Mouse (Mus musculus): ENCODE data around the gene Acvrl1. TPM values are rescaled to one million over a fixed set of nuclear protein-coding genes. Genes with fewer than 3 reads are reported as not detected.

Gene Acvrl1
- polyA plus RNA-seq, 1 experiment from 2014 or later: 6.7 TPM

- no peak overlapping the region for H3K9ac ChIP-seq (replicated peaks)
- H3K4me2 ChIP-seq (replicated peaks): no peak overlapping the region
- no peak for ATAC-seq (replicated peaks)
- 44% methylated on average over 5 of the region's 5 CpGs for WGBS
- H3K27me3 ChIP-seq: no peaks in the 10 kb centered on the region
- H3K9me3 ChIP-seq: no peaks in the 10 kb centered on the region
- peaks cover 50% of the 10 kb centered on the region for H3K4me1 ChIP-seq
- H3K27ac ChIP-seq (replicated peaks): peak overlapping the region; percentile 75
- no peaks in the 10 kb centered on the region for H3K36me3 ChIP-seq
- H3K4me3 ChIP-seq: no peak overlapping the region
Observed at GRCm38 (mm10) chr15:101164291-101164690, 36.0 kb downstream of the Acvrl1 start.

- H3K9me3 ChIP-seq: no peaks in the 10 kb centered on the region
- no peak overlapping the region for H3K27ac ChIP-seq (replicated peaks)
- no peaks in the 10 kb centered on the region for H3K36me3 ChIP-seq
- 63% methylated on average over 16 of the region's 16 CpGs for WGBS
- peaks cover 37% of the 10 kb centered on the region for H3K4me1 ChIP-seq
- H3K4me3 ChIP-seq: no peak overlapping the region
- ATAC-seq (replicated peaks): no peak
- no peak overlapping the region for H3K9ac ChIP-seq (replicated peaks)
- no peak overlapping the region for H3K4me2 ChIP-seq (replicated peaks)
- H3K27me3 ChIP-seq: no peaks in the 10 kb centered on the region
Observed at GRCm38 (mm10) chr15:101165658-101166437, 37.5 kb downstream of the Acvrl1 start.

- Histone ChIP-seq H3K4me3 (no peak overlapping the region), H3K27ac (replicated peaks) (no peak overlapping the region), H3K9ac (replicated peaks) (no peak overlapping the region), H3K27me3 (no peaks in the 10 kb centered on the region), H3K4me1 (peaks cover 20% of the 10 kb centered on the region), H3K36me3 (no peaks in the 10 kb centered on the region), H3K9me3 (no peaks in the 10 kb centered on the region), H3K4me2 (replicated peaks) (no peak overlapping the region)
- 66% methylated on average over 11 of the region's 11 CpGs for WGBS
- no peak for ATAC-seq (replicated peaks)
Observed at GRCm38 (mm10) chr15:101167553-101167952, 39.2 kb downstream of the Acvrl1 start.

GRCm38 (mm10) chr15:101169910-101170309 is 41.6 kb downstream of the Acvrl1 start:
- H3K27me3 ChIP-seq: no peaks in the 10 kb centered on the region
- H3K4me3 ChIP-seq: no peak overlapping the region
- no peak overlapping the region for H3K9ac ChIP-seq (replicated peaks)
- no peak overlapping the region for H3K27ac ChIP-seq (replicated peaks)
- no peak for ATAC-seq (replicated peaks)
- peaks cover 4% of the 10 kb centered on the region for H3K4me1 ChIP-seq
- 89% methylated on average over 5 of the region's 5 CpGs for WGBS
- H3K4me2 ChIP-seq (replicated peaks): no peak overlapping the region
- no peaks in the 10 kb centered on the region for H3K36me3 ChIP-seq
- H3K9me3 ChIP-seq: no peaks in the 10 kb centered on the region

GRCm38 (mm10) chr15:101170413-101170980 is 42.2 kb downstream of the Acvrl1 start:
- WGBS: 82% methylated on average over 10 of the region's 10 CpGs
- ATAC-seq (replicated peaks): no peak
- Histone ChIP-seq H3K9ac (replicated peaks) (no peak overlapping the region), H3K27ac (replicated peaks) (no peak overlapping the region), H3K36me3 (no peaks in the 10 kb centered on the region), H3K4me1 (peaks cover 10% of the 10 kb centered on the region), H3K9me3 (no peaks in the 10 kb centered on the region), H3K27me3 (no peaks in the 10 kb centered on the region), H3K4me3 (no peak overlapping the region), H3K4me2 (replicated peaks) (no peak overlapping the region)

GRCm38 (mm10) chr15:101171272-101171671 is 43.0 kb downstream of the Acvrl1 start:
- no peak overlapping the region for H3K9ac ChIP-seq (replicated peaks)
- no peak for ATAC-seq (replicated peaks)
- H3K36me3 ChIP-seq: no peaks in the 10 kb centered on the region
- H3K4me2 ChIP-seq (replicated peaks): no peak overlapping the region
- H3K27ac ChIP-seq (replicated peaks): no peak overlapping the region
- peaks cover 18% of the 10 kb centered on the region for H3K4me1 ChIP-seq
- H3K4me3 ChIP-seq: no peak overlapping the region
- no peaks in the 10 kb centered on the region for H3K9me3 ChIP-seq
- H3K27me3 ChIP-seq: no peaks in the 10 kb centered on the region
- WGBS: 75% methylated on average over 4 of the region's 4 CpGs

- H3K9ac ChIP-seq (replicated peaks): no peak overlapping the region
- no peaks in the 10 kb centered on the region for H3K27me3 ChIP-seq
- no peak for ATAC-seq (replicated peaks)
- H3K4me3 ChIP-seq: no peak overlapping the region
- WGBS: 93% methylated on average over 2 of the region's 2 CpGs
- H3K27ac ChIP-seq (replicated peaks): no peak overlapping the region
- H3K4me1 ChIP-seq: peaks cover 25% of the 10 kb centered on the region
- no peaks in the 10 kb centered on the region for H3K9me3 ChIP-seq
- H3K4me2 ChIP-seq (replicated peaks): no peak overlapping the region
- no peaks in the 10 kb centered on the region for H3K36me3 ChIP-seq
Observed at GRCm38 (mm10) chr15:101172016-101172415, 43.7 kb downstream of the Acvrl1 start.

- no peaks in the 10 kb centered on the region for H3K27me3 ChIP-seq
- H3K4me1 ChIP-seq: peaks cover 37% of the 10 kb centered on the region
- peak within 1 kb of the TSS; percentile 79 for H3K4me3 ChIP-seq
- under 1% methylated on average over 49 of the region's 87 CpGs for WGBS
- peak within 1 kb of the TSS; percentile 96 for H3K9ac ChIP-seq (replicated peaks)
- peak within 1 kb of the TSS; percentile 85 for H3K27ac ChIP-seq (replicated peaks)
- no peaks in the 10 kb centered on the region for H3K36me3 ChIP-seq
- H3K9me3 ChIP-seq: no peaks in the 10 kb centered on the region
- peak within 1 kb of the TSS; percentile 66 for H3K4me2 ChIP-seq (replicated peaks)
- peak; percentile 88 for ATAC-seq (replicated peaks)
Observed at GRCm38 (mm10) chr15:101173421-101174211, 45.3 kb downstream of the Acvrl1 start, which contains the start of gene Acvr1b. Gene Acvr1b, plus strand, starts transcription at chr15:101174067.

GRCm38 (mm10) chr15:101174294-101175130 is 46.2 kb downstream of the Acvrl1 start:
- no peaks in the 10 kb centered on the region for H3K36me3 ChIP-seq
- WGBS: under 1% methylated on average over 44 of the region's 46 CpGs
- peak; percentile 60 for ATAC-seq (replicated peaks)
- peak overlapping the region; percentile 96 for H3K9ac ChIP-seq (replicated peaks)
- peak overlapping the region; percentile 85 for H3K27ac ChIP-seq (replicated peaks)
- peak overlapping the region; percentile 66 for H3K4me2 ChIP-seq (replicated peaks)
- H3K4me3 ChIP-seq: peak overlapping the region; percentile 79
- no peaks in the 10 kb centered on the region for H3K9me3 ChIP-seq
- H3K4me1 ChIP-seq: peaks cover 43% of the 10 kb centered on the region
- H3K27me3 ChIP-seq: no peaks in the 10 kb centered on the region

- H3K4me1 ChIP-seq: peaks cover 46% of the 10 kb centered on the region
- H3K27ac ChIP-seq (replicated peaks): peak overlapping the region; percentile 85
- peak overlapping the region; percentile 66 for H3K4me2 ChIP-seq (replicated peaks)
- peak overlapping the region; percentile 96 for H3K9ac ChIP-seq (replicated peaks)
- no peak for ATAC-seq (replicated peaks)
- H3K36me3 ChIP-seq: no peaks in the 10 kb centered on the region
- H3K9me3 ChIP-seq: no peaks in the 10 kb centered on the region
- peak overlapping the region; percentile 79 for H3K4me3 ChIP-seq
- WGBS: 7% methylated on average over 5 of the region's 5 CpGs
- H3K27me3 ChIP-seq: no peaks in the 10 kb centered on the region
Observed at GRCm38 (mm10) chr15:101175131-101175460, 46.8 kb downstream of the Acvrl1 start.

GRCm38 (mm10) chr15:101175613-101176283 is 47.4 kb downstream of the Acvrl1 start:
- WGBS: 15% methylated on average over 17 of the region's 17 CpGs
- no peak for ATAC-seq (replicated peaks)

More at GRCm38 (mm10) chr15:101175613-101176283, 47.4 kb downstream of the Acvrl1 start:
- H3K9ac ChIP-seq (replicated peaks): peak overlapping the region; percentile 96
- H3K27ac ChIP-seq (replicated peaks): peak overlapping the region; percentile 85
- no peaks in the 10 kb centered on the region for H3K36me3 ChIP-seq
- H3K27me3 ChIP-seq: no peaks in the 10 kb centered on the region
- peak overlapping the region; percentile 79 for H3K4me3 ChIP-seq
- H3K9me3 ChIP-seq: no peaks in the 10 kb centered on the region
- H3K4me2 ChIP-seq (replicated peaks): peak overlapping the region; percentile 66
- peaks cover 49% of the 10 kb centered on the region for H3K4me1 ChIP-seq

Measured in forebrain, embryonic 15.5 days (tissue).